Mouse (Mus musculus): ENCODE data around the gene Ptpn11. TPM values are rescaled to one million over a fixed set of nuclear protein-coding genes. Genes with fewer than 3 reads are reported as not detected.

The Ptpn11 gene
- total RNA-seq, 2 experiments from 2014 or later, result 78.1 to 82.4 TPM

GRCm38 (mm10) chr5:121093281-121093680, 97.9 kb downstream of the Ptpn11 start:
- no peak for DNase-seq (ENCODE audit: low spot score in 2 of 2)

GRCm38 (mm10) chr5:121089660-121090059, 101.5 kb downstream of the Ptpn11 start:
- no peak for DNase-seq (ENCODE audit: low spot score in 2 of 2)

DNA sequence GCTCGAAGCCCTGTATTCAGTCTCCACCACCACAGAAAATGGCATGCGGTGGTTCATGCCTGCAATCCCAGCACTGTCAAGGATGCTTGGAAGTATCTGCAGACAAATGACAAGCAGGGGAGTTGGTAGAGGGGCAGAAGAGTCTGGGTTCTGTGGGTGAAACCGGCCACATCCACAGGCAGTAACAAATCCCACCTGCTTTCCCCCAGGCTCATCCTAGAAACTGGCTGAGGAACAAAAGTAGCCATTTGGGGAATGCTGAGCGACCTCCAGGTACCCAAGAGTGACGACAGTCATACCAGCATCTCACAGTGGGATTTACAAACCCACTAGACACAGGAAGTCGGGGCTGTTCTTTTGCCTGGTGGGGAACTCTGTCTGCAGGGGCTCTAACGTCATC, 103.5 kb downstream of the Ptpn11 start:
- no peak for DNase-seq (ENCODE audit: low spot score in 2 of 2)

DNA sequence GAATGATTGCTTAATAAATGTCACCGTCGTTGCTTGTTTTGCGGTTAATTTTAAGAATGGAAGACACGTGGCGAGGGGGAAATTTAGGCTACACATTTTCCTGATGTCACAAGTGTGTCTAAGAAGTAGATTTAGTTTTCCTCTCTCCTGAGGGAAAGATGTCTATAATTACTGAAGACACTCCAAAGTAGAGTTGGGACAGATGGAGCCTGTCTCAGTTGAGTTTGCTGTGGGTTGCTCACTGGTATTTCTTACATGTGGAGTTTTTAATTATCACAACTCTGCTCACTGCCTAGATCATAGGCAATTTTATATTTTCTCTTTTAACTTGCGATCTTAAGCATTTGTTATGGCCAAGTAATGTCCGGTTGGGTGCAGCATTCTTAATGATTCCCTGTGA, 108.6 kb downstream of the Ptpn11 start:
- DNase-seq (ENCODE audit: low spot score in 2 of 2), result no peak

DNA sequence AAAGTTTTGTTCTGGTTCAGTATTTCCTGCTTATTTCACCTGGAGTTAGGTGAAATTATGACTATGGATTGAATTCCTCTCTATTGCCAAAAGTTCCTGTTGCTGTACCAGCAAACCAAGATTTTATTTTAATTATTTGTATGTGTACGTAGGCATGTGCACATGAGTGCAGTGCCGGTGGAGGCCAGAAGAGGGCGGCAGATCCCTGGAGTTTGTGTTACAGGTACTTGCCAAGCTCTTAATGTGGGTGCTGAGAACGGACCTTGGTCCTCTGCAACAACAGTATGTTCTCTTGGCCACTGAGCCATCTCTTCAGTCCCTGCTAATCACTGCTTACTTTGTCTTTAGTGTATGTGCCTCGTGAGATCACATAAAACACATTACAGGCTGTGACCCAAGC, 109.4 kb downstream of the Ptpn11 start:
- DNase-seq (ENCODE audit: low spot score in 2 of 2), result no peak

Other genes starting within 250 kb of the Ptpn11 start
- gene Rph3a, start 181.3 kb downstream of the Ptpn11 start, total RNA-seq (2021), result 100 to 1,000 TPM; 139 to 148 TPM
- 100 to 1,000 TPM; 520 to 542 TPM for gene Rpl6, start 13.1 kb upstream of the Ptpn11 start, total RNA-seq (2021)
- gene Hectd4, start 28.8 kb upstream of the Ptpn11 start, total RNA-seq (2021), result 100 to 1,000 TPM; 190 to 212 TPM
- 10 to 100 TPM; 83.2 to 90.3 TPM for gene Trafd1, start 194.2 kb upstream of the Ptpn11 start, total RNA-seq (2021)
- gene Naa25, start 206.5 kb upstream of the Ptpn11 start, total RNA-seq (2021), result 10 to 100 TPM; 43.9 to 45.3 TPM